Mouse (Mus musculus) brown adipose tissue, adult 24 weeks (tissue): Measurements from ENCODE around the gene Mrto4. TPM values are rescaled to one million over a fixed set of nuclear protein-coding genes. Genes with fewer than 3 reads are reported as not detected.

Experiments
- H3K27ac ChIP-seq: fragments of 200-500 bp; replicated peaks from 2 replicates; pipeline ENCODE4 v1.5.1; 2012; ENCODE audit warnings: low read depth, mild to moderate bottlenecking, low read length
- H3K4me1 ChIP-seq: fragments of 200-500 bp; 2 replicates; pipeline ENCODE4 v1.6.1; 2012; ENCODE audit warnings: low read length, mixed read lengths; ENCODE audit not compliant: control insufficient read depth, insufficient read depth, insufficient read length
- H3K4me3 ChIP-seq: fragments of 200-500 bp; 2 replicates; pipeline ENCODE4 v1.5.1; 2012; ENCODE audit warnings: low read depth, mild to moderate bottlenecking, low read length, moderate library complexity; ENCODE audit not compliant: insufficient read depth
- polyA plus RNA-seq: library from polyadenylated mRNA; stranded (reverse); fragments of >200 nt; gene quantifications from 2 replicates; pipeline ENCODE4 v1.2.4, GENCODE M21; 2012; ENCODE audit not compliant: missing spikeins, insufficient read depth, insufficient read length

Mrto4 gene
- polyA plus RNA-seq, 1 experiment: 22.2 TPM

- H3K4me1 ChIP-seq: no peaks in the 10 kb centered on the region
- no peak overlapping the region for H3K27ac ChIP-seq
- H3K4me3 ChIP-seq: no peak overlapping the region
These were observed 8.6 kb upstream of the Mrto4 start for GRCm38 (mm10) chr4:139360761-139361548.

- Histone ChIP-seq H3K4me1 (peaks cover 2% of the 10 kb centered on the region), H3K4me3 (no peak overlapping the region), H3K27ac (no peak overlapping the region)
These were observed 4.8 kb upstream of the Mrto4 start for GRCm38 (mm10) chr4:139357211-139357610.

GRCm38 (mm10) chr4:139352832-139353231, 456 bp upstream of the Mrto4 start:
- Histone ChIP-seq H3K27ac (peak overlapping the region; percentile 69; the same call in 1 of the 2 replicates), H3K4me1 (peaks cover 8% of the 10 kb centered on the region), H3K4me3 (peak overlapping the region; percentile 91)

GRCm38 (mm10) chr4:139345416-139346019, 6.9 kb downstream of the Mrto4 start:
- no peak overlapping the region for H3K4me3 ChIP-seq
- no peaks in the 10 kb centered on the region for H3K4me1 ChIP-seq
- no peak overlapping the region for H3K27ac ChIP-seq

GRCm38 (mm10) chr4:139343718-139344117, 8.7 kb downstream of the Mrto4 start:
- Histone ChIP-seq H3K27ac (no peak overlapping the region), H3K4me3 (no peak overlapping the region), H3K4me1 (no peaks in the 10 kb centered on the region)

- no peak overlapping the region for H3K4me3 ChIP-seq
- H3K27ac ChIP-seq: no peak overlapping the region
- no peaks in the 10 kb centered on the region; the same call in 1 of the 2 replicates for H3K4me1 ChIP-seq
These were observed 10.7 kb downstream of the Mrto4 start for GRCm38 (mm10) chr4:139341556-139342233.

GRCm38 (mm10) chr4:139340835-139341234, 11.5 kb downstream of the Mrto4 start:
- Histone ChIP-seq H3K4me1 (no peaks in the 10 kb centered on the region; the same call in 1 of the 2 replicates), H3K4me3 (no peak overlapping the region), H3K27ac (no peak overlapping the region)

GRCm38 (mm10) chr4:139338145-139338544, 14.2 kb downstream of the Mrto4 start:
- Histone ChIP-seq H3K4me1 (no peaks in the 10 kb centered on the region; the same call in 1 of the 2 replicates), H3K27ac (no peak overlapping the region), H3K4me3 (no peak overlapping the region)

- Histone ChIP-seq H3K4me1 (no peaks in the 10 kb centered on the region; the same call in 1 of the 2 replicates), H3K27ac (no peak overlapping the region), H3K4me3 (peak overlapping the region; percentile 26; the same call in 1 of the 2 replicates)
These were observed 15.4 kb downstream of the Mrto4 start for GRCm38 (mm10) chr4:139336822-139337483.

- Histone ChIP-seq H3K27ac (no peak overlapping the region), H3K4me3 (no peak overlapping the region)
These were observed 16.9 kb downstream of the Mrto4 start for GRCm38 (mm10) chr4:139335507-139335906.

GRCm38 (mm10) chr4:139334631-139335295, 17.6 kb downstream of the Mrto4 start:
- Histone ChIP-seq H3K4me1 (no peaks in the 10 kb centered on the region; the same call in 1 of the 2 replicates), H3K27ac (no peak overlapping the region), H3K4me3 (no peak overlapping the region)

More at GRCm38 (mm10) chr4:139335507-139335906, 16.9 kb downstream of the Mrto4 start:
- no peaks in the 10 kb centered on the region; the same call in 1 of the 2 replicates for H3K4me1 ChIP-seq

GRCm38 (mm10) chr4:139330605-139331004, 21.8 kb downstream of the Mrto4 start:
- no peaks in the 10 kb centered on the region for H3K4me1 ChIP-seq
- no peak overlapping the region for H3K27ac ChIP-seq
- peak overlapping the region; percentile 50 for H3K4me3 ChIP-seq

- Histone ChIP-seq H3K4me1 (no peaks in the 10 kb centered on the region), H3K27ac (no peak overlapping the region), H3K4me3 (no peak overlapping the region)
These were observed 32.6 kb downstream of the Mrto4 start for GRCm38 (mm10) chr4:139319740-139320139.

- Histone ChIP-seq H3K4me1 (no peaks in the 10 kb centered on the region), H3K27ac (no peak overlapping the region), H3K4me3 (no peak overlapping the region)
These were observed 33.9 kb downstream of the Mrto4 start for GRCm38 (mm10) chr4:139318449-139318848.
